ENCODE assay signal across 16 mouse cellular contexts in genomic region chr12:51603306-51603705, GRCm38 (mm10). TPM values are rescaled to one million over a fixed set of nuclear protein-coding genes. Genes with fewer than 3 reads are reported as not detected.
"Had no signal": no experiment of that assay in that cellular context is flagged by ENCODE, and none has a peak within 500 bp of the region (broad histone marks: within the 10 kb centered on the region; RNA-seq: fewer than 3 reads in every experiment).

No protein-coding gene starts in this region.

- H3K4me2 ChIP-seq: neural tube, embryonic 12.5 days; stomach, embryonic 15.5 days had no signal

- H3K4me3 ChIP-seq: neural tube, embryonic 12.5 days; stomach, embryonic 15.5 days had no signal

- DNase-seq: retina, postnatal 1 day; right cerebral cortex, adult 18-20 months; right cerebral cortex, postnatal 14 days; right cerebral cortex, postnatal 25 days; right cerebral cortex, postnatal 4 days; spleen, adult 18-20 months; thymus, adult 18-20 months; thymus, adult 2 months; thymus, postnatal 14 days; thymus, postnatal 25 days; thymus, postnatal 36 days; thymus, postnatal 4 days had no signal

- H3K27ac ChIP-seq: neural tube, embryonic 12.5 days; stomach, embryonic 15.5 days; stomach, postnatal 0 days had no signal

- H3K9me3 ChIP-seq: neural tube, embryonic 12.5 days; stomach, embryonic 15.5 days had no signal

- H3K4me1 ChIP-seq: neural tube, embryonic 12.5 days; stomach, embryonic 15.5 days had no signal

- H3K9ac ChIP-seq: neural tube, embryonic 12.5 days; stomach, embryonic 15.5 days had no signal

- H3K27me3 ChIP-seq: neural tube, embryonic 12.5 days; stomach, embryonic 15.5 days had no signal

RNA-seq across cellular contexts. Expression of gene Coch, which starts 10.2 kb away (rescaled TPM):
- total RNA-seq: neutrophil, adult 5-6 weeks had no signal
